Mouse (Mus musculus) lung, adult 2 months (tissue): ENCODE results near the gene Tcf25.

ENCODE experiments used
- CTCF ChIP-seq: fragments of 200-500 bp; IDR thresholded peaks from 2 replicates; pipeline ENCODE4 v1.5.1; 2011; ENCODE audit warnings: mild to moderate bottlenecking, low read length, control low read depth; ENCODE audit not compliant: insufficient read depth
- POLR2A ChIP-seq: fragments of 200-500 bp; IDR thresholded peaks from 2 replicates; pipeline ENCODE4 v1.6.1; 2011; ENCODE audit warnings: low read depth, mild to moderate bottlenecking, control low read depth, low read length, borderline replicate concordance; ENCODE audit errors: extremely low read depth

DNA sequence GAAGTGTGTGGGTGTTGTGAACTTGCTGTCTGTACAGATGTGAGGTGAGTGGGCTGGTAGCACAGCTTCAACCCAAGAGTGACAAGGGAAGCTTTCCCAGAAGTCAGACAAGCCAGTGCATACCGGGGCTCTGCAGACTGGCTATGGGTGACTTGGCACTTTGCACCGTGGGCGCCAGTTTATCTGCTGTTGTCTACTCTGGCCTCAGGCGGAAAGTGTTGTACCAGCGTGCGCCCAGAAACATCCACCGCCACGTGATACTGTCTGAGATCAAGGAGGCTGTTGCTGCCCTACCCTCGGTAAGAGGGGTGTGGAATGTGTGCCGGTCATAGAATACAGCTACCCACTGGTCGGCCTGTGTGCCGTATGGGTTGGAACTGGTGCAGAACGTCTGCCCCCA, 24.8 kb downstream of the Tcf25 start:
- no peak for TF ChIP-seq CTCF
- TF ChIP-seq POLR2A, result no peak
